Mouse (Mus musculus) induced T-regulatory cell, adult 2 months (primary cell): ENCODE data around the gene Gipc2.
"Not testable (repeated sequence)": the region's sequence is repeated elsewhere in the genome, so short reads cannot be mapped to it uniquely, and the experiment has no call there.

ENCODE experiments used
- DNase-seq: peaks from one replicate; pipeline ENCODE4 v3.0.0-alpha.2; 2012; ENCODE audit warnings: low read depth

The Gipc2 gene

GRCm38 (mm10) chr3:152155296-152155948 is 10.6 kb downstream of the Gipc2 start:
- DNase-seq, result no peak

- no peak for DNase-seq
Observed at GRCm38 (mm10) chr3:152154095-152154494, 11.9 kb downstream of the Gipc2 start.

GRCm38 (mm10) chr3:152153152-152153551 is 12.9 kb downstream of the Gipc2 start:
- no peak for DNase-seq

- DNase-seq, result no peak
Observed at GRCm38 (mm10) chr3:152152483-152152804, 13.6 kb downstream of the Gipc2 start.

GRCm38 (mm10) chr3:152151725-152152482 is 14.1 kb downstream of the Gipc2 start:
- DNase-seq, result peak; percentile 17

GRCm38 (mm10) chr3:152149863-152150262 is 16.2 kb downstream of the Gipc2 start:
- DNase-seq, result no peak

- no peak for DNase-seq
Observed at GRCm38 (mm10) chr3:152149449-152149848, 16.6 kb downstream of the Gipc2 start.

GRCm38 (mm10) chr3:152147085-152147831 is 18.8 kb downstream of the Gipc2 start:
- DNase-seq, result no peak

GRCm38 (mm10) chr3:152145186-152145585 is 20.8 kb downstream of the Gipc2 start:
- no peak for DNase-seq

- DNase-seq, result no peak
Observed at GRCm38 (mm10) chr3:152142989-152143695, 22.9 kb downstream of the Gipc2 start.

- DNase-seq, result no peak
Observed at GRCm38 (mm10) chr3:152142146-152142545, 23.9 kb downstream of the Gipc2 start.

- not testable (repeated sequence) for DNase-seq
Observed at GRCm38 (mm10) chr3:152139308-152139707, 26.7 kb downstream of the Gipc2 start.

GRCm38 (mm10) chr3:152136106-152136505 is 29.9 kb downstream of the Gipc2 start:
- not testable (repeated sequence) for DNase-seq

GRCm38 (mm10) chr3:152133621-152134020 is 32.4 kb downstream of the Gipc2 start:
- DNase-seq, result no peak

GRCm38 (mm10) chr3:152130963-152131362 is 35.1 kb downstream of the Gipc2 start:
- DNase-seq, result no peak

GRCm38 (mm10) chr3:152129426-152129825 is 36.6 kb downstream of the Gipc2 start:
- DNase-seq, result not testable (repeated sequence)

- DNase-seq, result no peak
Observed at GRCm38 (mm10) chr3:152128631-152129030, 37.4 kb downstream of the Gipc2 start.

- no peak for DNase-seq
Observed at GRCm38 (mm10) chr3:152127144-152127543, 38.9 kb downstream of the Gipc2 start.

- no peak for DNase-seq
Observed at GRCm38 (mm10) chr3:152122720-152123119, 43.3 kb downstream of the Gipc2 start.

- no peak for DNase-seq
Observed at GRCm38 (mm10) chr3:152122101-152122500, 43.9 kb downstream of the Gipc2 start.

- DNase-seq, result no peak
Observed at GRCm38 (mm10) chr3:152121169-152122009, 44.6 kb downstream of the Gipc2 start.
